In genomic region chr10:93592456-93592855, GRCm38 (mm10) we compare ENCODE assay signal across 10 mouse cellular contexts. TPM values are rescaled to one million over a fixed set of nuclear protein-coding genes. Genes with fewer than 3 reads are reported as not detected.
A peak's percentile ranks its signal among the peaks of the same experiment; 100 is the strongest.
DNase-seq lines count a peak whose midpoint lies in the region; ATAC-seq lines count a peak whose summit lies in the region.
"Had no signal": no experiment of that assay in that cellular context is flagged by ENCODE, and none has a peak within 500 bp of the region (broad histone marks: within the 10 kb centered on the region; RNA-seq: fewer than 3 reads in every experiment).

No protein-coding gene starts in this region.

- H3K4me1 ChIP-seq in heart, embryonic 12.5 days (replicated peaks): peaks cover 14% of the 10 kb centered on the region
- H3K4me1 ChIP-seq in hindbrain, embryonic 16.5 days (ENCODE audit: control insufficient read depth, insufficient read depth, low read depth, low read length): peaks cover 14% of the 10 kb centered on the region

- H3K36me3 ChIP-seq in heart, embryonic 12.5 days: peaks cover 5% of the 10 kb centered on the region; the same call in 1 of the 2 replicates
- no peaks in the 10 kb centered on the region for H3K36me3 ChIP-seq in hindbrain, embryonic 16.5 days (ENCODE audit: control insufficient read depth, insufficient read depth, low read length)

- H3K4me2 ChIP-seq in heart, embryonic 12.5 days: no peak overlapping the region
- H3K4me2 ChIP-seq in hindbrain, embryonic 16.5 days (ENCODE audit: low read length): no peak overlapping the region

- H3K9ac ChIP-seq in heart, embryonic 12.5 days: no peak overlapping the region
- H3K9ac ChIP-seq in hindbrain, embryonic 16.5 days (ENCODE audit: low read depth, low read length): no peak overlapping the region

- H3K27me3 ChIP-seq in heart, embryonic 12.5 days (replicated peaks): 0 out of 2 replicates have a peak, but pooled peaks cover 11% of the 10 kb centered on the region
- H3K27me3 ChIP-seq in hindbrain, embryonic 16.5 days (replicated peaks; ENCODE audit: control insufficient read depth, insufficient read depth, low read length): no peaks in the 10 kb centered on the region; the same call in 1 of the 2 replicates

- H3K4me3 ChIP-seq in heart, embryonic 12.5 days: no peak overlapping the region
- H3K4me3 ChIP-seq in hindbrain, embryonic 16.5 days (ENCODE audit: low read length): no peak overlapping the region
- H3K4me3 ChIP-seq: myocyte had no signal

- WGBS in heart, embryonic 12.5 days: 55% methylated on average over 12 of the region's 12 CpGs
- 59% methylated on average over 12 of the region's 12 CpGs for WGBS in hindbrain, embryonic 16.5 days

- ATAC-seq in heart, embryonic 12.5 days (ENCODE audit: insufficient number of reproducible peaks, low FRiP score): no peak
- no peak for ATAC-seq in hindbrain, embryonic 16.5 days

- H3K27ac ChIP-seq in heart, embryonic 12.5 days (ENCODE audit: poor library complexity, severe bottlenecking): no peak overlapping the region
- no peak overlapping the region for H3K27ac ChIP-seq in hindbrain, embryonic 16.5 days (ENCODE audit: low read depth, low read length)

- DNase-seq in heart, adult 11 months: peak; percentile 88
- DNase-seq in right cerebral cortex, postnatal 4 days: peak; percentile 13
- no peak for DNase-seq in right cerebral cortex, postnatal 10 days (ENCODE audit: low spot score in 2 of 2)
- DNase-seq in induced T-regulatory cell, adult 2 months (ENCODE audit: low read depth): peak; percentile 55
- DNase-seq in thymus, postnatal 14 days: peak; percentile 54
- no peak for DNase-seq in layer of hippocampus, postnatal 25 days (ENCODE audit: extremely low spot score in 1 of 2, low spot score in 1 of 2)

- no peaks in the 10 kb centered on the region for H3K9me3 ChIP-seq in heart, embryonic 12.5 days (replicated peaks)
- H3K9me3 ChIP-seq in hindbrain, embryonic 16.5 days (ENCODE audit: control insufficient read depth, low read length): no peaks in the 10 kb centered on the region

RNA-seq across cellular contexts. Expression of gene Snrpf, which starts 3.0 kb away (rescaled TPM):
- polyA plus RNA-seq in heart, embryonic 12.5 days (2016; fragmentation: Nextera tagmentation; extraction: Ambion mirVana): 84.8 and 85.4 TPM in 2 replicates
- 10 to 100 TPM; 10.6 to 12.6 TPM for total RNA-seq in layer of hippocampus, postnatal 25 days (2021)
- 48.3 and 54.7 TPM in 2 replicates for polyA plus RNA-seq in hindbrain, embryonic 16.5 days (2015; fragmentation: Nextera tagmentation; extraction: Ambion mirVana)

RNA-seq across cellular contexts. Expression of gene Ntn4, which starts 48.0 kb away (rescaled TPM):
- 0.48 and 1.3 TPM in 2 replicates for polyA plus RNA-seq in heart, embryonic 12.5 days (2016; fragmentation: Nextera tagmentation; extraction: Ambion mirVana)
- total RNA-seq in layer of hippocampus, postnatal 25 days (2021): 1 to 10 TPM; 6.1 to 6.2 TPM
- 0.81 and 1.4 TPM in 2 replicates for polyA plus RNA-seq in hindbrain, embryonic 16.5 days (2015; fragmentation: Nextera tagmentation; extraction: Ambion mirVana)

RNA-seq across cellular contexts. Expression of gene Ccdc38, which starts 52.0 kb away (rescaled TPM):
- polyA plus RNA-seq in heart, embryonic 12.5 days (2016; fragmentation: Nextera tagmentation; extraction: Ambion mirVana): 0.21 and 0.26 TPM in 2 replicates
- not detected for total RNA-seq in layer of hippocampus, postnatal 25 days (2021)
- polyA plus RNA-seq in hindbrain, embryonic 16.5 days (2015; fragmentation: Nextera tagmentation; extraction: Ambion mirVana): 0.19 and 0.55 TPM in 2 replicates
- total RNA-seq: layer of hippocampus, postnatal 10 days had no signal

RNA-seq across cellular contexts. Expression of gene Amdhd1, which starts 52.6 kb away (rescaled TPM):
- 0.22 and 0.51 TPM in 2 replicates for polyA plus RNA-seq in heart, embryonic 12.5 days (2016; fragmentation: Nextera tagmentation; extraction: Ambion mirVana)
- total RNA-seq in layer of hippocampus, postnatal 25 days (2021): under 1 TPM; 0.32 to 0.40 TPM
- 0.10 and 0.18 TPM in 2 replicates for polyA plus RNA-seq in hindbrain, embryonic 16.5 days (2015; fragmentation: Nextera tagmentation; extraction: Ambion mirVana)

Comparison
In these comparisons a context has a peak if more than half of its experiments do, and no peak if none do; other contexts are left out.
1. DNase-seq: peak in heart, adult 11 months (single experiment), right cerebral cortex, postnatal 4 days (single experiment), induced T-regulatory cell, adult 2 months (single experiment) and thymus, postnatal 14 days (single experiment); none in right cerebral cortex, postnatal 10 days (0 of 2) and layer of hippocampus, postnatal 25 days (0 of 2).